Mouse (Mus musculus): ENCODE measurements around the gene Rcor3. TPM values are rescaled to one million over a fixed set of nuclear protein-coding genes. Genes with fewer than 3 reads are reported as not detected.

The Rcor3 gene
- 30.1 and 30.4 TPM in 2 replicates for polyA plus RNA-seq (2015; fragmentation: Nextera tagmentation; extraction: Ambion mirVana)

GRCm38 (mm10) chr1:192137926-192138910, at the start of gene Rcor3:
Gene Rcor3, minus strand, starts transcription at chr1:192138062.
- Histone ChIP-seq H3K4me2 (replicated peaks) (peak within 1 kb of the TSS; percentile 90), H3K27ac (peak within 1 kb of the TSS; percentile 98), H3K36me3 (no peaks in the 10 kb centered on the region), H3K27me3 (no peaks in the 10 kb centered on the region), H3K4me3 (peak within 1 kb of the TSS; percentile 81), H3K9ac (peak within 1 kb of the TSS; percentile 91), H3K9me3 (no peaks in the 10 kb centered on the region), H3K4me1 (peaks cover 16% of the 10 kb centered on the region)
- under 1% methylated on average over 42 of the region's 88 CpGs for WGBS
- ATAC-seq (ENCODE audit: low FRiP score, low read depth): peak; percentile 77

GRCm38 (mm10) chr1:192181696-192182257, 43.9 kb upstream of the Rcor3 start:
- H3K9me3 ChIP-seq: no peaks in the 10 kb centered on the region; the same call in 1 of the 2 replicates
- H3K27ac ChIP-seq: no peak overlapping the region
- no peak overlapping the region for H3K4me2 ChIP-seq (replicated peaks)
- H3K27me3 ChIP-seq: no peaks in the 10 kb centered on the region
- H3K4me1 ChIP-seq: no peaks in the 10 kb centered on the region
- no peak overlapping the region for H3K9ac ChIP-seq
- WGBS: 82% methylated on average over 4 of the region's 4 CpGs
- no peak overlapping the region for H3K4me3 ChIP-seq
- no peak for ATAC-seq (ENCODE audit: low FRiP score, low read depth)
- H3K36me3 ChIP-seq: no peaks in the 10 kb centered on the region

- no peaks in the 10 kb centered on the region for H3K4me1 ChIP-seq
Measured at GRCm38 (mm10) chr1:192179877-192180276, 42.0 kb upstream of the Rcor3 start.

GRCm38 (mm10) chr1:192171477-192171876, 33.6 kb upstream of the Rcor3 start:
- H3K36me3 ChIP-seq: no peaks in the 10 kb centered on the region
- H3K4me1 ChIP-seq: no peaks in the 10 kb centered on the region
- H3K27ac ChIP-seq: no peak overlapping the region
- H3K4me3 ChIP-seq: no peak overlapping the region
- 84% methylated on average over 3 of the region's 3 CpGs for WGBS
- no peaks in the 10 kb centered on the region for H3K27me3 ChIP-seq
- H3K4me2 ChIP-seq (replicated peaks): no peak overlapping the region
- no peak overlapping the region for H3K9ac ChIP-seq
- no peaks in the 10 kb centered on the region for H3K9me3 ChIP-seq
- no peak for ATAC-seq (ENCODE audit: low FRiP score, low read depth)

More at GRCm38 (mm10) chr1:192179877-192180276, 42.0 kb upstream of the Rcor3 start:
- 80% methylated on average over 3 of the region's 3 CpGs for WGBS
- Histone ChIP-seq H3K9ac (no peak overlapping the region), H3K4me3 (no peak overlapping the region), H3K4me2 (replicated peaks) (no peak overlapping the region), H3K27me3 (no peaks in the 10 kb centered on the region), H3K27ac (no peak overlapping the region), H3K36me3 (no peaks in the 10 kb centered on the region), H3K9me3 (no peaks in the 10 kb centered on the region; the same call in 1 of the 2 replicates)
- no peak for ATAC-seq (ENCODE audit: low FRiP score, low read depth)

- Histone ChIP-seq H3K27me3 (no peaks in the 10 kb centered on the region), H3K9ac (no peak overlapping the region), H3K4me2 (replicated peaks) (no peak overlapping the region), H3K9me3 (no peaks in the 10 kb centered on the region), H3K27ac (no peak overlapping the region), H3K36me3 (no peaks in the 10 kb centered on the region), H3K4me3 (no peak overlapping the region), H3K4me1 (no peaks in the 10 kb centered on the region)
- WGBS: 85% methylated on average over 4 of the region's 4 CpGs
- ATAC-seq (ENCODE audit: low FRiP score, low read depth): no peak
Measured at GRCm38 (mm10) chr1:192151179-192151578, 13.3 kb upstream of the Rcor3 start.

DNA sequence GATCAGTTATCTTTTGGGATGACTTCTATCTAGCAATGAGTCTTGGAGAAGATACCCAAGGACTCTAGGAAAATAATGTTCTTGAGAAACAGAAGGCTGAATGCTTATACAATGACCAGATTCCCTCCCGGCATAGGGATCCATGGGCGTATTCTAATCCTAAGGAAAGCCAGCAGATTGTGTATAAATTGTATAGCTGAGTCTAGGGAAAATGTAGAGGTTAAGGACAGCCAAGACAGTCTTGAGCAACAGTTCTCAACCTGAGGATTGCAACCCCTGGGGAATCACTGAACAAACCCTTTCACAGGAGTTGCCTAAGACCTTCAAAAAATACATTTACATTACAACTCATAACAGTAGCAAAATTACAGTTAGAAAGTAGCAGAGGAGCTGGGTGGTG, 2.5 kb upstream of the Rcor3 start:
- Histone ChIP-seq H3K27me3 (no peaks in the 10 kb centered on the region), H3K9me3 (no peaks in the 10 kb centered on the region), H3K4me2 (replicated peaks) (no peak overlapping the region), H3K4me3 (no peak overlapping the region), H3K9ac (no peak overlapping the region), H3K36me3 (no peaks in the 10 kb centered on the region), H3K27ac (no peak overlapping the region), H3K4me1 (peaks cover 16% of the 10 kb centered on the region)
- ATAC-seq (ENCODE audit: low FRiP score, low read depth): no peak
- WGBS: 96% methylated on average over 2 of the region's 2 CpGs

GRCm38 (mm10) chr1:192137291-192137925, 454 bp downstream of the Rcor3 start:
- Histone ChIP-seq H3K9ac (peak overlapping the region; percentile 91), H3K36me3 (no peaks in the 10 kb centered on the region), H3K4me1 (peaks cover 16% of the 10 kb centered on the region), H3K27ac (peak overlapping the region; percentile 98), H3K27me3 (no peaks in the 10 kb centered on the region), H3K4me2 (replicated peaks) (peak overlapping the region; percentile 90), H3K9me3 (no peaks in the 10 kb centered on the region), H3K4me3 (peak overlapping the region; percentile 81)
- ATAC-seq (ENCODE audit: low FRiP score, low read depth): no peak; the same call in 1 of the 2 replicates
- under 1% methylated on average over 42 of the region's 61 CpGs for WGBS

- H3K36me3 ChIP-seq: no peaks in the 10 kb centered on the region
- H3K4me2 ChIP-seq (replicated peaks): peak overlapping the region; percentile 90
- H3K9me3 ChIP-seq: no peaks in the 10 kb centered on the region
- peak overlapping the region; percentile 91 for H3K9ac ChIP-seq
- WGBS: under 1% methylated on average over 52 of the region's 55 CpGs
- no peaks in the 10 kb centered on the region for H3K27me3 ChIP-seq
- peak overlapping the region; percentile 81 for H3K4me3 ChIP-seq
- peaks cover 16% of the 10 kb centered on the region for H3K4me1 ChIP-seq
- peak overlapping the region; percentile 98 for H3K27ac ChIP-seq
- peak; percentile 90 for ATAC-seq (ENCODE audit: low FRiP score, low read depth)
Measured at GRCm38 (mm10) chr1:192136561-192137290, 1.1 kb downstream of the Rcor3 start.

GRCm38 (mm10) chr1:192130202-192130601, 7.7 kb downstream of the Rcor3 start:
- ATAC-seq (ENCODE audit: low FRiP score, low read depth): no peak
- Histone ChIP-seq H3K27ac (no peak overlapping the region), H3K4me3 (no peak overlapping the region), H3K9me3 (no peaks in the 10 kb centered on the region), H3K9ac (no peak overlapping the region), H3K4me1 (no peaks in the 10 kb centered on the region; the same call in 1 of the 2 replicates), H3K36me3 (peaks cover 32% of the 10 kb centered on the region), H3K27me3 (no peaks in the 10 kb centered on the region), H3K4me2 (replicated peaks) (no peak overlapping the region)
- 85% methylated on average over 1 of the region's 1 CpGs for WGBS

- Histone ChIP-seq H3K27me3 (no peaks in the 10 kb centered on the region), H3K27ac (no peak overlapping the region), H3K4me3 (no peak overlapping the region), H3K4me2 (replicated peaks) (no peak overlapping the region), H3K9me3 (no peaks in the 10 kb centered on the region), H3K36me3 (peaks cover 49% of the 10 kb centered on the region), H3K9ac (no peak overlapping the region), H3K4me1 (no peaks in the 10 kb centered on the region)
- WGBS: 84% methylated on average over 8 of the region's 8 CpGs
- ATAC-seq (ENCODE audit: low FRiP score, low read depth): no peak
Measured at GRCm38 (mm10) chr1:192128343-192128742, 9.5 kb downstream of the Rcor3 start.

DNA sequence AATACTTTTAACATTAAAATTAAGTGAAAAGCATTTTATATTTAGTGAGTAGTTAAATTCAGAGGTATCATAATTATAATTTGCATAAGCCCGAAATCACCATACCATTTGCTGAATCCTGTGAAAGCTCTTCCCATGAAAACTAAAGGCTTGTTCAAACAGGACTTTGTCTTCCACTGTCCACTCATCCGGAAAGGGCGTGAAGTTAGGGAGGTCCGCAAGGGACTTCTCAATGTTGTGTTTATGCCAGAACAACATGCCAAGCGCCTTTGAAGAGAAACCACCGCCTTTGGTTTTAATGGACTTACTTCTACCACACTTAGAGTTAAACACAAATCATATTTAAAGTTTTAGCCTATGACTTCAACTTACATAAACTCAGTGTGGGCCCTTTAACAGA, 12.1 kb downstream of the Rcor3 start:
- Histone ChIP-seq H3K4me1 (no peaks in the 10 kb centered on the region), H3K36me3 (peaks cover 70% of the 10 kb centered on the region), H3K27ac (no peak overlapping the region), H3K4me2 (replicated peaks) (no peak overlapping the region), H3K27me3 (no peaks in the 10 kb centered on the region), H3K4me3 (no peak overlapping the region), H3K9ac (no peak overlapping the region), H3K9me3 (no peaks in the 10 kb centered on the region)
- no peak for ATAC-seq (ENCODE audit: low FRiP score, low read depth)
- 95% methylated on average over 6 of the region's 6 CpGs for WGBS

Data from limb, embryonic 13.5 days (tissue).